Mouse (Mus musculus) layer of hippocampus, postnatal 36 days (tissue): Measurements from ENCODE around the gene Atp6v0b. TPM values are rescaled to one million over a fixed set of nuclear protein-coding genes. Genes with fewer than 3 reads are reported as not detected.

Experiments used
- DNase-seq, 2 experiments: peaks; one replicate each; pipeline ENCODE4 v3.0.0; 2022
- total RNA-seq, 2 experiments: library from RNA; stranded (reverse); gene quantifications; 2 replicates each; pipeline ENCODE4 v1.2.3; 2021

Gene Atp6v0b
- 100 to 1,000 TPM; 418 to 429 TPM for total RNA-seq

DNA sequence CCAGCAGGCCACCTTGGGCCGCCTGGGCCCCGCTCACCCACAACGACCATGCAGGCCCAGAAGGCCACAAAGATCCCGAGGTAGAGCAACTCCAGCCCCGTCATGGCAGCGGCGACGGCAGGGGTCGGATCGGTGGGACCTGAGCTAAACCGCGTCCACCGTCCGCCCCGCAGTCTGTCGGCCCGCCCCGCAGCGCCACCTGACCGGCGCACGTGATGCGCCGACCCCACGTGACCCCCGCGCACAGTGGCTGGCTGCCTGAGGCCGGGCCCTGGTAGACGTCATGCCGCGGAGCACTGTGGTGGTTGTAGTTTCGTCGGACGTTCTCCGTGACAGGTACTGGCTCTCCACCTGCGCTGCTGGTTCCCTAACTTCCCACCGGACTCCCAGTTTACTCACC is at the start of gene Atp6v0b:
TSS of gene Atp6v0b (minus strand) at position 201 of the 400 bp plus-strand sequence.
- peak; percentile 94 to 96 for DNase-seq

DNA sequence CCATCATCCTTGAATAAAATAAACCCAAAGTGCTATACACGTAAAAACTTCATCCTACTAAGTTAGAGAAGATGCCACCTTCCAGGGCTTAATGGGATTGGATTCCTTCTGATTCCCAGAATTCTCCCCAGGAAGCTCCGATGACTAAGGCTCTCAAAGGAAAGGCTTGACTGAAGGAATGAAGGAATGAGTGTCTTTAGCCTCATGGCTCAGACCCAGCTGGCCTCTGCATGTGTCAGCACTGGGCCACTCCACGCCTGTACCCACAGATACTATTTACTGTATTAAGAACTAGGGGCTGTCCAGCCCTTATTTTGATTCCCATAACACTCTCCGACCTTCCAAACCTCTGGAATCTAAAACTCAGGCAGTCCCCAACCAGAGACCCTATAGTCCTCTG is 46.9 kb upstream of the Atp6v0b start:
- DNase-seq = no peak

GRCm38 (mm10) chr4:117933248-117933647 is 46.1 kb upstream of the Atp6v0b start:
- no peak for DNase-seq

- DNase-seq = no peak
These were observed 42.3 kb upstream of the Atp6v0b start, which contains the start of gene Artn for GRCm38 (mm10) chr4:117929391-117929881. Artn (minus strand) TSS chr4:117929763.

DNA sequence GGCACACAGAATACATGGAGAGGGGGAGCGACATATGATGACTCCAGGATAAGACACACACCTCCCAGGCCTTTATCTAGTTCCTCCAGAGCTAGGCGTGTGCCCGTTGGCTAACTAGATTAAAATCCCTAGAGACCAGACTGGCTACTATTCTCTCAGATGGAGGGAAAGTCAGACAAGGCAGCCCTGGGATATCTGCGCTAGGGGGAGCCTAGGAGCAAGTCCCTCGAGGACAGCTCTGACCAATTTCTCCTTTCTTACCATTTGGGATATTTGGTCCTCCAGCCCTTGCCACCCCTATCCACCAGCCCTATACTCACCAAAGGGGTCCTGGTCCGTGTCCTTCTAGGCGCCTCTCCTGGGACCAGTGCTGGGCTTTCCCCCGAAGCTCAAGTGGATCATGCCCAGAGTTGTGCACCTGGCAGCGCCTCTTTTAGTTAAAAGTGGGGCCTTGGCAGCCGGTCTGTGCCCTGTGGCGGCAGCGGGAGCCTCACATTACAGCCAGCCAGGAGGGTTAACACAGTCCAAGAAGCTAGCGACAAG is 41.6 kb upstream of the Atp6v0b start:
- DNase-seq = no peak

GRCm38 (mm10) chr4:117928234-117928633 is 41.1 kb upstream of the Atp6v0b start:
- DNase-seq = no peak

DNA sequence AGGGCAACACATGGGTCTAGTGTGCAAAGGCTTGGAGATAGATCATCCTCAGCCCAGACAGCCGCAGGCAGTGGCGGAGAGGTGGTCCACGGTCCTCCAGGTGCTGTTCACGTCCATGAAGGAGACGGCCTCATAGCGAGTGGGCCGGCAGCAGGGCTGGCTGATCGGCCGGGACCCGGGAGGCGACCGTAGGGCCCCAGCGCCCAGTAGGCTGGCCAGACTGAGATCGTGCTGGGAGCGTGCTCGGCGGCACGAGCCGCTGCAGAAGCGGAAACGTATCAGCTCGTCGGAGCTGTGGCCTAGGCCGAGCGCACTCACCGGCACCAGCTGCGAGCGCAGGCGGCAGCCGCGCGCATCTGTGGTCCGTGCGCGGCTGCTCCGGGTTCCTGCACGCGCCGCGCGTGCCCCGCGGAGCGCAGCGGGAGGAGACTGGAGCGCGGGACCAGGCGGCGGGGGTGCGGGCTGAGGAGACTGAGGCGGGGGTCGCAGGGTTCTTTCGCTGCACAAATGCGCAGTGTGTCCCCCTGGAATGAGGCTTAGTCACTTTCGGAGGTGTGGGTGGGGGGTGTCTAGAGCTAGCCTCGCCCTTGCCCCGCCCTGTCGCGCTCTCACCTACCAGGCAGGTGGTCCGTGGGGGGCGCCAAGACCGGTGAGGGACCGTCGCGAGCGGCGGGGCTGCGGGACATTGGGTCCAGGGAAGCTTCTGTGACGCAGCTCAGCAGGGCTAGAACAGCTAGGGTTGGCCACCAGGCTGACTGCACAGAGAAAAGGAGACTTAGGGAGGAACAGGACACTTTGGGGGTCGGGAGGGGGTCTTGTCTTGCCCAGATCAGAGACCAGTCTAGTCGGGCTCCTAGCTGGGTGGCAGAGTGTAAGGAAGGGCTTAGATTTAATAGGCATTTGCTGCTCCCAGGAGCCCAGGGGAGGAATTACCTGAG is 39.7 kb upstream of the Atp6v0b start:
- DNase-seq = peak in 1 of 2 experiments; percentile 54

DNA sequence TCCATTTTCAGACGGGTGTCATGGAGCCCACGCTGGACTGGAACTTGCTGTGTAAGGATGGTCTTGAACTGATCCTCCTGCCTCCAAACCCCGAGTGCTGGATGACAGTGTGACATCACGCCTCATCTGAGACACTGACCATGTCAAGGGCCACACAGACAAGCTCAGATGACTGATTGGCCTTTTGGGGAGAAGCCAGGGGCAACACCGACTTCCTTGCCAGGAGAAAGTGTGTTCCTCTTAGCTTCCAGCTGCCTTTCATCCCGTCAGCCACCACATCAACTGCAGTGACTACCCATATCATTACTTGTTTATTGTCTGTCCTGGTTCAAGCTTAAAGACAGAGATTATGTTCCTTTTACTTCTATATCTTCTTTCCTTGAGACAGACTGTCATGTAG is 37.8 kb upstream of the Atp6v0b start:
- DNase-seq = no peak

GRCm38 (mm10) chr4:117923450-117923849 is 36.3 kb upstream of the Atp6v0b start:
- DNase-seq = no peak

DNA sequence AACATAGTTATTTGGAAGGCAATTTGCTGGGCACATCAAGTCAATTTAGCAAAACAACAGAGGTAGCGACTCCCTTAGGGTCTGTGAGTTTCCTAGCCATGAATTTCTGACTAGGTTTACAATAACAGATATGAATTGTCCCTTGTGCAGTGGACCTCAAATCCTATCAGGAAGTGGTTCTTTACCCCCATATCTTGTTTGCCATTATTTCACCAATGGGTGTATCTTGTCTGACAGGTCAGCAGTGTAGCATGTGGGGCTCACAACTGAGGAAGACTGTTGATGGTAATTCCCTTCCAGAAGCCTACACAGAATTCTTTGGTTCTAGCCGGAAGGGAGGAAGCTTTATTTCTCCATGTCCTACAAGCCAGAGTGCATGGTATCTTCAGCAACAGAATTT is 34.2 kb upstream of the Atp6v0b start:
- no peak for DNase-seq

DNA sequence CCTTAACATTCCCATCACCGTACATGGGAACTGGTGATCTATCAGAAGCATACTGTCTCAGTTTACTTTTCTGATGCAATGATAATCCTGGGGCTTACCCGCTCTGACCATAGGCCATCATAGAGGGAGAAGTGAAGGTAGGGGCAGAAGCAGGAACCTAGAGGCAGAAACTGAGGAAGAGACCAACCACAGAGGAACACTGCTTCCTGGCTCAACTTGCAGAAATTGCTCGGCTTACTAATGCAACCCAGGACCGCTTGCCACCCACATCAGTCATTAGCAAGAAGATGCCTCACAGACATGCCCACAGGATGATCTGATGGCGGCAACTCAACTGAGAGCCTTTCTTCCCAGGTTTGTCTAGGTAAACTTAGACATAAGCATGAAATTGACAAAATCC is 31.6 kb upstream of the Atp6v0b start:
- DNase-seq = no peak

DNA sequence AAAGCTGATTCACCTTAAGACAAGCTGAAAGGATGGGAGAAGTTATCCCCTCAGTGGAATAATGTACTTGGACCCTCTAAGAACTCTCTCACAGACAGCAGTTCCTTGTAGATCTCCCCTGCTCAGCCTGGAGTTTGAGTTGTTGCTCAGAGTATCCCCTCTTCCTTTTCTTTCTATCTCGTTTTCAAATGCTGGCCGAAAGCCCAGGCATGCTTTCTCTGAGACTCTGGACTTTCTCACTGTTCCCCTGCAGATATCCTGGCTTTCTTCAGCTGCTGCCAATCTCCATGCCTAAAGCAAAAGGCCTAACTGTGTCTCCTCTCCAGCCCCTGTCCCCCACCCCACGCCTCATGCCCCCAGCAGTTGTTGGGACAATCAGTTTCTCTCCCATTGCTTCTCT is 31.1 kb upstream of the Atp6v0b start:
- no peak for DNase-seq

DNA sequence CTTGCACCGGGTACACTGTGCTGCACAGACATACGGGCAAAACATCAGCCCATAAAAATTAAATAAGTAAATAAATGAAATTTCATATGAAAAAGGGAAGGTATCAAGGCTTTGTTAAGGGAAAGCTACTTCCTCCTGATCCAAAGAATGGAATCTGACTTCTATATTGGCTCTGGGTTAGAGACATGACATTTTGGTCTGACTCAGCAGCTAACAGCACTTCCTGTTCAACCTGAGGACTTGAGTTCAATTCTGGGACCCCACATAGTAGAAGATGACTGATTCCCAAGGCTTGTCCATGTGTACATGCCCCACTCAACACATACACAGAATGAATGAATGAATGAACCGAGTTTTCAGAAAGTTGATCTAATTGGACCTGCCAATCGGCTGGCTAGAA is 30.7 kb upstream of the Atp6v0b start:
- DNase-seq = no peak

DNA sequence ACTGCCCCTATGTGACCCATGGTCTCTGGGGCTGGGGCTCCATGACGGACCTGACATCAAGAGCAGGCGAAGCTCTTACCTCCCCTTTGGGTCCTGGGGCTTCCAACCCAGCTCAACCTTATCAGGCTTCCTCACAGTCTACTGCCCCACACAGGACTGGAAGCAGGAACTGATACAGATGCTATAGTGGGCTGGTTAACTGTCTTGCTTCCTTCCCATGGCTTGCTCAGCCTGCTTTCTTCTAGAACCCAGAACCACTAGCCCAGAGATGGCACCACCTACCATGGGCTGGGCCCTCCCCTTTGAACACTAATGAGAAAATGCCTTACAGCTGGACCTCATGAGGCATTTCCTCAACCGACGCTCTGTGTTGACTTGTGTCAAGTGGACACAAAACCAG is 30.3 kb upstream of the Atp6v0b start:
- DNase-seq = no peak

DNA sequence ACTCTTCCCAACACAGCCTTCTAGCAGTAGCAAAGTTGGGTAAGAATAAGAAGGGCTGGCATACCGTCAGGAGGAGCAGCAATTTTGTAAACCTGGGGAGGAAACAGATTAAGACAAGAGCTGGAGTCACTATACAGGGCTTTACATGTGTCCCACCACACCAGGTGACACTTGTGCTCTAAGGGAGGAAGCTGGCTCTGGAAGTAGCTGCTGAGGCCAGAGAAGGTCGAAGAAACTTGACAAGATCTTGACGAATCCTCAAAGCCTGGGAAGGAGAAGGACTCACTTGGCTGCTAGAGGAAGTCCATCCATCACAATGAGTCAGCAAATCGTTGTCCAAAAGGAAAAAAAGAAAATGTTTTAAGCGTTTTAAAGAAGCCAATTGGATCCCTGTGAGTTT is 29.3 kb upstream of the Atp6v0b start:
- DNase-seq = no peak

DNA sequence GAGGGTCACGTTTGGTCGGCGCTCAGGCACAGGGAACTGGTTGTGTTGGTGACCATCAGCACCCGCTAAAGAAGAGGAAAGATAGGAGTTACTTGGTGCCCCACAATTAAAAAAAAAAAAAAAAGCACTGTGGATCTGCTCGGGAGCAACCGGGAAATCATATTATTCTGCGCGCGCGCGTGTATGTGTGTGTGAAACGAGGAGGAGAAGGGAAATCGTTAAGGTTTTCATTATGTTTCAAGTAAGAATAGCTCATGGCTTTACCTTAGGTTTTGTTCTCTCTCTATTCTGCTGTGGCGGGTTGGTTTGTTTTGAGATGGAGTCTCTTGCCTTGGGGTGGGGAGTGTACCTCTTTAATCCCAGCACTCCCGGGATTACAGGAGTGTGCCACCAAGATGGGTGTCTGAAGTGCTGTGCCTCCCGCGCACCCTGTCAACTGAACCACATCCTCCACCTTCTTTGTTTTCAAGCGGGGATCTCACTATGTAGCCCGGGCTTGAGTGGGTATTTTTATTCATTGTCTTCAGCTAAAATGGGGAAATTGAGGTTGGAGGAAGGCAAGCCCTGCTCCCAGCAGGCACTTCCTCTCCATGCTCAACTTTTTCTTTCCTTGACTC is 28.5 kb upstream of the Atp6v0b start:
- DNase-seq = no peak

DNA sequence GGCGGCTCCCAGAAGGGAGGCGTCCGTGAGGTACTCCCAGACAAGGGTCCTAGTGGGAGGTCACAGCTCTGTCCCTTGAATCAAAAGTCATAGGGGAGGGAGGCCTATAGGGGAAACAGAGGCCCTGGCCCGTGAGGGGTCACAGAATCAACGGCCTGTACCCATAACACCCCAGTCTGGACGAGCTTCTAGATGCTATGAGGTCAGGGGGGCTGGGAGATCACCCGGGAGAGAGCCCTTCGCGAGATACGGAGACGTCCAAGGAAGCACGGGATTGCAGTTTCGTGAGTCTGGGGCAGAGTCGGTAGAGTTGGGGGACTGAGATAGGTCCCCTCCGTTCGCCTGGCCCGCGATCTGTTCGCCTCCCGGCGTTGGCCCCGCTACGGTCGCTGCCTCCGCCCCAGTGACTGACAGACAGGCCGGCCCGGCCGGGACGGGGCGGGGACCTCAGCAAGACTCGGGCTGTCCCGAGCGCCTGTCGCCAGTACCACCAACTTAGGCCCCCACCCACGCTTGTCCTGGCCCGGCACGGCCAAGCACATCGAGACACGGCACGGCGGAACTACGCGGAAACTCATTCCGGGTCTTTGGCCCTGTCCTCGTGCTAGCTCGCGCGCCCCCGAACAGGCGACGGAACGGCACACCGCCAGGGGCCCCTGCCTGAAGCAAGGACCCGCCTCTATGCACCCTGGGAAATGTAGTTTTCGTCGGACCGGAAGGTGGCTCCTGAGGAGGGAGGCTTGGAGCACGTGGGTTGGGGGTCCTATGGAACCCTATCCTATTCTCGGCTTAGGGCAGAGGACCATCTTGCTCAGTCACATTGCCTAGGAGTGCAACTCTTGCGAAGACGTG is 27.7 kb upstream of the Atp6v0b start, which contains the start of gene Ipo13:
TSS of gene Ipo13 (minus strand) at position 409 of the 852 bp plus-strand sequence.
- peak; percentile 95 to 97 for DNase-seq

GRCm38 (mm10) chr4:117914031-117914430 is 26.9 kb upstream of the Atp6v0b start:
- no peak for DNase-seq

- DNase-seq = no peak
These were observed 26.3 kb upstream of the Atp6v0b start for GRCm38 (mm10) chr4:117913421-117913820.

GRCm38 (mm10) chr4:117912685-117913273 is 25.6 kb upstream of the Atp6v0b start:
- DNase-seq = no peak

DNA sequence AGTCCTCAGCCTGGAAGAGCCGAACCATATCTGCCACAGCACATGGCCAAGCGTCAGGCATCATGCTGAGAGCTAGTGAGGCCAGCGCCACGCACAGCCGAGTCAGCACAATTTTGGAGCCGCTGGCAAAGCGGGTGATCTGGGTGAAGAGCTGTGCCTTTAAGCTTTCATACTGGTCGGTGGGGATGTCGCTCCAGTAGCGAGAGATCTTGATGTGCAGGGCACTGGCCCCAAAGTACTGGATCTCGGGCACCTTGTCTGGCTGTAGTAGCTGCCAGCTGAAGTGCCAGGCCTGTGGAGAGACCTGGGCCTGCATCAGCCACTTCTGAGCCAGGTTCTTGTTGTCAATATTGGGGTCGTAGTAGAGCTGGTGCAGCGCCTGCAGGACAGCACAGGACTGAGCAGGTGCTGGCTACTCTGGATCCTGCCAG is 25.0 kb upstream of the Atp6v0b start:
- no peak for DNase-seq
